Mouse (Mus musculus): ENCODE data around the gene Rnaseh1. TPM values are rescaled to one million over a fixed set of nuclear protein-coding genes. Genes with fewer than 3 reads are reported as not detected.
A peak's percentile ranks its signal among the peaks of the same experiment; 100 is the strongest.

The Rnaseh1 gene
- polyA plus RNA-seq, 1 experiment from 2014 or later: 27.2 TPM

DNA sequence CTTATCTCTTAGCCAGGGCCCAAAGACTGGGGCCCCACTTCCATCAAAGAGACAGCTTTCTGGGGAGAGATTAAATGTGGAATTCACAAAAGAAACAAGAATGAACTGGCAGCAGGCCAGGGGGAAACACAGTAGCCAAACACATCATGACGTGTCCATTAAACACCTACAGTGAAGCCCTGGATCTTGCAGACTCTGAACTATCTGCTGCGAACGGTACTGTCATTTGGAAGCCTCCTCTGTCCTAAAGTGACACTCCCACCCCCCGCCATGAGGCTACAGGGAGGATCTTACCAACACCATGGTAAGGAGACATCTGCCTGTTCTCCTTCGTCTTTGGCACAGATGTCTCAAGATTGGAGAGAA lies 27.3 kb upstream of the Rnaseh1 start:
- Histone ChIP-seq H3K27me3 (ENCODE audit: control insufficient read depth, insufficient read depth, low read length) (no peaks in the 10 kb centered on the region), H3K4me1 (ENCODE audit: control insufficient read depth, insufficient read depth, low read length) (peaks cover 16% of the 10 kb centered on the region), H3K9me3 (replicated peaks; ENCODE audit: control insufficient read depth, low read length) (no peaks in the 10 kb centered on the region), H3K9ac (ENCODE audit: low read length) (no peak overlapping the region), H3K27ac (ENCODE audit: low read length) (no peak overlapping the region; the same call in 1 of the 2 replicates), H3K4me3 (replicated peaks; ENCODE audit: low read length) (no peak overlapping the region), H3K36me3 (ENCODE audit: control insufficient read depth, insufficient read depth, low read length) (no peaks in the 10 kb centered on the region), H3K4me2 (ENCODE audit: low read depth, low read length) (0 out of 2 replicates have a peak overlapping the region, but pooled peaks have one; percentile 3)
- ATAC-seq (ENCODE audit: insufficient read depth, low FRiP score): no peak
- 25% methylated on average over 5 of the region's 5 CpGs for WGBS

GRCm38 (mm10) chr12:28622641-28623040 lies 26.8 kb upstream of the Rnaseh1 start:
- H3K9me3 ChIP-seq (replicated peaks; ENCODE audit: control insufficient read depth, low read length): no peaks in the 10 kb centered on the region
- H3K27ac ChIP-seq (ENCODE audit: low read length): no peak overlapping the region; the same call in 1 of the 2 replicates

DNA sequence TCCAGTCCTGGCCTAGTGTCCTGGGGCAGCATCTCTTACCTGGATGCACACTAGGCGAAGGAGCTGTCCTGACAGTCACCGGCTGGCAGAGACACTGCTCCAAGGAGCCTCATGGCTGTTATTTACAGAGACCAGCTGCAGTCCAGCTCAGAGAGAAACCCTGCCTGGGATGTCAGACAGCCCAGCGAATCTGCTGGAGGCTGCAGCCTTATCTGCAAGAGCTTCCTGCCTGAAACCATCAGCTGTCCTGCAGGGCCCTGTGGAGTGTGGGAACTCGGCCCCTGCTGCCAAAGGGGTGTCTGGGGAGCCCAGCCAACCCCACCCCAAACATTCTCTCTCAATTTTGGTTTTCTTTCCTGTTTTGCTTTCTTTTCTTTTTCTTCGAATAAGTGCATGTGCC lies 26.2 kb upstream of the Rnaseh1 start, which contains the start of gene Colec11:
Gene Colec11 (minus strand): TSS at position 183 of the 400 bp plus-strand sequence.
- WGBS: 31% methylated on average over 5 of the region's 5 CpGs
- no peaks in the 10 kb centered on the region for H3K9me3 ChIP-seq (replicated peaks; ENCODE audit: control insufficient read depth, low read length)
- peak; percentile 31; the same call in 1 of the 2 replicates for ATAC-seq (ENCODE audit: insufficient read depth, low FRiP score)

More at GRCm38 (mm10) chr12:28622641-28623040, 26.8 kb upstream of the Rnaseh1 start:
- Histone ChIP-seq H3K4me1 (ENCODE audit: control insufficient read depth, insufficient read depth, low read length) (peaks cover 16% of the 10 kb centered on the region), H3K27me3 (ENCODE audit: control insufficient read depth, insufficient read depth, low read length) (no peaks in the 10 kb centered on the region), H3K36me3 (ENCODE audit: control insufficient read depth, insufficient read depth, low read length) (no peaks in the 10 kb centered on the region), H3K4me2 (ENCODE audit: low read depth, low read length) (no peak overlapping the region), H3K4me3 (replicated peaks; ENCODE audit: low read length) (no peak overlapping the region), H3K9ac (ENCODE audit: low read length) (no peak overlapping the region)
- WGBS: 53% methylated on average over 1 of the region's 1 CpGs
- no peak for ATAC-seq (ENCODE audit: insufficient read depth, low FRiP score)

GRCm38 (mm10) chr12:28624251-28624650 lies 25.2 kb upstream of the Rnaseh1 start:
- Histone ChIP-seq H3K9ac (ENCODE audit: low read length) (no peak overlapping the region), H3K27ac (ENCODE audit: low read length) (no peak overlapping the region), H3K4me1 (ENCODE audit: control insufficient read depth, insufficient read depth, low read length) (peaks cover 16% of the 10 kb centered on the region), H3K27me3 (ENCODE audit: control insufficient read depth, insufficient read depth, low read length) (no peaks in the 10 kb centered on the region), H3K36me3 (ENCODE audit: control insufficient read depth, insufficient read depth, low read length) (peaks cover 3% of the 10 kb centered on the region; the same call in 1 of the 2 replicates), H3K4me2 (ENCODE audit: low read depth, low read length) (no peak overlapping the region), H3K9me3 (replicated peaks; ENCODE audit: control insufficient read depth, low read length) (no peaks in the 10 kb centered on the region), H3K4me3 (replicated peaks; ENCODE audit: low read length) (no peak overlapping the region)
- WGBS: 76% methylated on average over 2 of the region's 2 CpGs
- ATAC-seq (ENCODE audit: insufficient read depth, low FRiP score): no peak

More for the DNA sequence above, 26.2 kb upstream of the Rnaseh1 start, which contains the start of gene Colec11:
- Histone ChIP-seq H3K27ac (ENCODE audit: low read length) (no peak within 1 kb of the TSS; the same call in 1 of the 2 replicates), H3K4me1 (ENCODE audit: control insufficient read depth, insufficient read depth, low read length) (peaks cover 16% of the 10 kb centered on the region), H3K4me2 (ENCODE audit: low read depth, low read length) (0 out of 2 replicates have a peak within 1 kb of the TSS, but pooled peaks have one; percentile 3), H3K36me3 (ENCODE audit: control insufficient read depth, insufficient read depth, low read length) (no peaks in the 10 kb centered on the region), H3K4me3 (replicated peaks; ENCODE audit: low read length) (no peak within 1 kb of the TSS), H3K27me3 (ENCODE audit: control insufficient read depth, insufficient read depth, low read length) (no peaks in the 10 kb centered on the region), H3K9ac (ENCODE audit: low read length) (no peak within 1 kb of the TSS)

- H3K27ac ChIP-seq (ENCODE audit: low read length): no peak overlapping the region
- H3K9me3 ChIP-seq (replicated peaks; ENCODE audit: control insufficient read depth, low read length): no peaks in the 10 kb centered on the region
- no peak overlapping the region for H3K9ac ChIP-seq (ENCODE audit: low read length)
- peaks cover 9% of the 10 kb centered on the region; the same call in 1 of the 2 replicates for H3K36me3 ChIP-seq (ENCODE audit: control insufficient read depth, insufficient read depth, low read length)
- no peaks in the 10 kb centered on the region for H3K27me3 ChIP-seq (ENCODE audit: control insufficient read depth, insufficient read depth, low read length)
- no peak overlapping the region for H3K4me2 ChIP-seq (ENCODE audit: low read depth, low read length)
- H3K4me3 ChIP-seq (replicated peaks; ENCODE audit: low read length): no peak overlapping the region
- WGBS: 72% methylated on average over 7 of the region's 7 CpGs
- no peak for ATAC-seq (ENCODE audit: insufficient read depth, low FRiP score)
- H3K4me1 ChIP-seq (ENCODE audit: control insufficient read depth, insufficient read depth, low read length): peaks cover 16% of the 10 kb centered on the region
Observed at GRCm38 (mm10) chr12:28625407-28625806, 24.0 kb upstream of the Rnaseh1 start.

- peaks cover 17% of the 10 kb centered on the region for H3K36me3 ChIP-seq (ENCODE audit: control insufficient read depth, insufficient read depth, low read length)
- H3K9me3 ChIP-seq (replicated peaks; ENCODE audit: control insufficient read depth, low read length): no peaks in the 10 kb centered on the region
- no peak overlapping the region for H3K4me2 ChIP-seq (ENCODE audit: low read depth, low read length)
- H3K27me3 ChIP-seq (ENCODE audit: control insufficient read depth, insufficient read depth, low read length): no peaks in the 10 kb centered on the region
- peaks cover 6% of the 10 kb centered on the region for H3K4me1 ChIP-seq (ENCODE audit: control insufficient read depth, insufficient read depth, low read length)
- H3K27ac ChIP-seq (ENCODE audit: low read length): no peak overlapping the region
- no peak overlapping the region for H3K4me3 ChIP-seq (replicated peaks; ENCODE audit: low read length)
- no peak for ATAC-seq (ENCODE audit: insufficient read depth, low FRiP score)
- 55% methylated on average over 4 of the region's 4 CpGs for WGBS
- H3K9ac ChIP-seq (ENCODE audit: low read length): no peak overlapping the region
Observed at GRCm38 (mm10) chr12:28627092-28627491, 22.3 kb upstream of the Rnaseh1 start.

DNA sequence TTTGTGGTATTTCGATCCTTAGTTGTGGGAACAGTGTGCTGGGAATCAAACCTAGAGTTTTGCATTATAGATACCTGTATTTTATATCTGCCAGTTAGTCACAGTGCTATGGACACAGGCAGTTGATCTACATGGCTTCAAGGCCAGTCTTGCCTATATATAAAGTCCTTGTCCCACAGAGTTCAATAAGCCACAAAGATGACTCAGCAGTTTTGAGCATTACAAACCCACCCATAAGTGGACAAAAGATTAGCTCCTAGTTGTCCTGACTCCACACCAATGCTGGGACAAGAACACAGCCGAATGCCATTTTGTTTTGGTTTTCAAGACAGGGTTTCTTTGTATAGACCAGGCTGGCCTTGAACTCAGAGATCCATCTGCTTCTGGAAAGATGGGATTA lies 21.0 kb upstream of the Rnaseh1 start:
- Histone ChIP-seq H3K9ac (ENCODE audit: low read length) (no peak overlapping the region), H3K9me3 (replicated peaks; ENCODE audit: control insufficient read depth, low read length) (no peaks in the 10 kb centered on the region), H3K4me1 (ENCODE audit: control insufficient read depth, insufficient read depth, low read length) (peaks cover 5% of the 10 kb centered on the region), H3K4me3 (replicated peaks; ENCODE audit: low read length) (no peak overlapping the region), H3K4me2 (ENCODE audit: low read depth, low read length) (no peak overlapping the region), H3K27me3 (ENCODE audit: control insufficient read depth, insufficient read depth, low read length) (no peaks in the 10 kb centered on the region), H3K27ac (ENCODE audit: low read length) (no peak overlapping the region), H3K36me3 (ENCODE audit: control insufficient read depth, insufficient read depth, low read length) (peaks cover 30% of the 10 kb centered on the region)
- no peak for ATAC-seq (ENCODE audit: insufficient read depth, low FRiP score)
- 90% methylated on average over 2 of the region's 2 CpGs for WGBS

DNA sequence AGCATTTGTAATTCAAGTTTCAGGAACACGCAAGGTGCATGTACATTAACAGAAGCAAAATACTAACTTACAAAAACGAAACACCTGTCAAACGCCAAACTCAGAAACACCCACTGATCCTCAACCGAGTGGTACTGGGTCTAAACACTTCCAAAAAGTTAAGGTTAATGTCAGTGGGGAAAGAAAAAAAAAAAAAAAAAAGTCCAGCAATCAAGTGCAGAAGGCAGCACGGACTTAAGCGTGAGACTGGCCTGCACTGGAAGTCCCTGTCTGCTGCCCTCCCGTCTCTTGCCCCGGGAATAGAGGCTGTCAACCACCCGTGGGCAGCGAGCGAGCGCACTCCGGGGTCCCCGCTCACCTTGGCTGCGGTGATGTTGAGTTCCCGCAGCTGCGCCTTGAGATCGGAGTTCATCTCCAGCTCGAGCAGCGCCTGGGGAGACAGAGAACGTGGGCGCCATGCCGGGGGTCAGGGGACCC lies 14.3 kb upstream of the Rnaseh1 start:
- Histone ChIP-seq H3K9me3 (replicated peaks; ENCODE audit: control insufficient read depth, low read length) (no peaks in the 10 kb centered on the region), H3K4me2 (ENCODE audit: low read depth, low read length) (peak overlapping the region; percentile 93), H3K27ac (ENCODE audit: low read length) (peak overlapping the region; percentile 81), H3K36me3 (ENCODE audit: control insufficient read depth, insufficient read depth, low read length) (peaks cover 28% of the 10 kb centered on the region), H3K4me1 (ENCODE audit: control insufficient read depth, insufficient read depth, low read length) (peaks cover 18% of the 10 kb centered on the region), H3K9ac (ENCODE audit: low read length) (peak overlapping the region; percentile 99), H3K4me3 (replicated peaks; ENCODE audit: low read length) (peak overlapping the region; percentile 91), H3K27me3 (ENCODE audit: control insufficient read depth, insufficient read depth, low read length) (no peaks in the 10 kb centered on the region)
- ATAC-seq (ENCODE audit: insufficient read depth, low FRiP score): no peak
- 2% methylated on average over 23 of the region's 23 CpGs for WGBS

DNA sequence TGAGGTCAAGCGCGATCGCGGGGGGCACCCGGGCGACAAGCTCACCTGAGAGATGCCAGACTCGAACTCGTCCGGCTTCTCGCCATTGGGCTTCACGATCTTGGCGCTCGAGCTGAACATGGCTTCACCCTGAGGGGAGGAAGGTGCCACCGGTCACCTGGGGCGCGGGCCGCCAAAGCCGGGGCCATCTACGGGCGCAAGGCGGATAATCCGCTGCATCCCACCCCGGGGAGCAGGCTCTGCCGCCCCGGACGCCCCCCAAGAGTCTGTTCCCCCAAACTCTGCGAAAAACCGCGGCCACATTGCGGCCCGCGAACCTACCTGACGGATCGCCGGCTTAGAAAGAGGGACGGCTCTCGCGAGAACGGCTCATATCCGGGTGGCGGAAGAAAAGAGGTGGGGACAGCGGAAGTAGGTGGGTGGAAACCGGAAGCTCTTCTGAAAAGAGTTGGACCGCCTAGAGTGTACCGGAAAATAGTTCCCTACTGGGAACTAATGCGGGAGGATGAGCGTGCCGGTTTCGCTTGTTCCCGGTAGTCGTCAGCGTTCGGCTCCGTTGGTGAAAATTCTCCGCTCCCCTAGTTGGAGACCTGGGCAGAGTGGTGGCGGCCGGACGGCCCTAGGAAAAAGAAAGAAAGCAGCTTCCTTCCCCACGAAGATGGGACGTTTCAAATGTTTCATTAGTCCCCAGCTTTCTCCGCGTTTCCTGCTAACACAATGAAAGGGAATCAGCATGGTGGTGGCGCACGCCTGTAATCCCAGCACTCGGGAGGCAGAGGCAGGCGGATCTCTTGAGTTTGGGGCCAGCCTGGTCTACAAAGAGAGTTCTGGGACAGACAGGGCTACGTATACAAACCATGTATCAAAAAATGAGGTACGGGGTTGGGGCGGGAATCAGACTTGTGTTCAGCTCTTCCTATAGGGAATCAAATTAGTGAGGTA lies 13.6 kb upstream of the Rnaseh1 start, which contains the start of gene Rps7:
Gene Rps7 (minus strand): TSS at position 419 of the 942 bp plus-strand sequence.
- WGBS: 5% methylated on average over 69 of the region's 69 CpGs

More for the DNA sequence above, 13.6 kb upstream of the Rnaseh1 start, which contains the start of gene Rps7:
- no peaks in the 10 kb centered on the region for H3K27me3 ChIP-seq (ENCODE audit: control insufficient read depth, insufficient read depth, low read length)
- peak; percentile 98 for ATAC-seq (ENCODE audit: insufficient read depth, low FRiP score)
- peaks cover 28% of the 10 kb centered on the region for H3K36me3 ChIP-seq (ENCODE audit: control insufficient read depth, insufficient read depth, low read length)
- peak within 1 kb of the TSS; percentile 93 for H3K4me2 ChIP-seq (ENCODE audit: low read depth, low read length)
- no peaks in the 10 kb centered on the region for H3K9me3 ChIP-seq (replicated peaks; ENCODE audit: control insufficient read depth, low read length)
- peaks cover 18% of the 10 kb centered on the region for H3K4me1 ChIP-seq (ENCODE audit: control insufficient read depth, insufficient read depth, low read length)
- peak within 1 kb of the TSS; percentile 81 for H3K27ac ChIP-seq (ENCODE audit: low read length)
- H3K4me3 ChIP-seq (replicated peaks; ENCODE audit: low read length): peak within 1 kb of the TSS; percentile 91
- H3K9ac ChIP-seq (ENCODE audit: low read length): peak within 1 kb of the TSS; percentile 99
